Mouse (Mus musculus) neural tube, embryonic 13.5 days (tissue): ENCODE measurements around the gene Klhdc1. TPM values are rescaled to one million over a fixed set of nuclear protein-coding genes. Genes with fewer than 3 reads are reported as not detected.

Experiments used
- ATAC-seq: fragments of 200-750 bp; cut with Nextera tagmentation; 2 replicates; pipeline ENCODE4 v1.8.0; 2017; ENCODE audit warnings: low read depth, mild to moderate bottlenecking, moderate TSS enrichment, moderate library complexity
- H3K27ac ChIP-seq: fragments of 300-500 bp; sonication (generic); replicated peaks from 2 replicates; pipeline ENCODE4 v1.5.1; 2015; ENCODE audit warnings: moderate library complexity, mild to moderate bottlenecking, inconsistent platforms
- H3K27me3 ChIP-seq: fragments of 300-500 bp; sonication (generic); 2 replicates; pipeline ENCODE4 v1.6.1; 2015; ENCODE audit warnings: mild to moderate bottlenecking, inconsistent platforms
- H3K36me3 ChIP-seq: fragments of 300-500 bp; sonication (generic); 2 replicates; pipeline ENCODE4 v1.6.1; 2015; ENCODE audit warnings: mild to moderate bottlenecking, inconsistent platforms
- H3K4me1 ChIP-seq: fragments of 300-500 bp; sonication (generic); replicated peaks from 2 replicates; pipeline ENCODE4 v1.6.1; 2015; ENCODE audit warnings: inconsistent platforms
- H3K4me2 ChIP-seq: fragments of 300-500 bp; sonication (generic); 2 replicates; pipeline ENCODE4 v1.6.1; 2015; ENCODE audit warnings: inconsistent platforms, mild to moderate bottlenecking, moderate library complexity
- H3K4me3 ChIP-seq: fragments of 300-500 bp; sonication (generic); 2 replicates; pipeline ENCODE4 v1.5.1; 2015; ENCODE audit warnings: mild to moderate bottlenecking, inconsistent platforms
- H3K9ac ChIP-seq: fragments of 300-500 bp; sonication (generic); 2 replicates; pipeline ENCODE4 v1.6.1; 2015; ENCODE audit warnings: moderate library complexity, mild to moderate bottlenecking, inconsistent platforms
- H3K9me3 ChIP-seq: fragments of 300-500 bp; sonication (generic); 2 replicates; pipeline ENCODE4 v1.6.1; 2016; ENCODE audit warnings: inconsistent platforms
- WGBS: fragments of 180-500 bp; shearing (Covaris S2); methylation state at CpG from one replicate; pipeline ENCODE4 v1.1.7; 2015; 5-methylcytosine and 5-hydroxymethylcytosine counted together
- polyA plus RNA-seq: library from polyadenylated mRNA; unstranded; fragments of >200 nt; fragmentation: Nextera tagmentation; extraction: Ambion mirVana; gene quantifications from 2 replicates; pipeline ENCODE4 v1.2.1, GENCODE M21; 2015

Klhdc1 gene
- polyA plus RNA-seq = 8.4 and 9.8 TPM in 2 replicates

DNA sequence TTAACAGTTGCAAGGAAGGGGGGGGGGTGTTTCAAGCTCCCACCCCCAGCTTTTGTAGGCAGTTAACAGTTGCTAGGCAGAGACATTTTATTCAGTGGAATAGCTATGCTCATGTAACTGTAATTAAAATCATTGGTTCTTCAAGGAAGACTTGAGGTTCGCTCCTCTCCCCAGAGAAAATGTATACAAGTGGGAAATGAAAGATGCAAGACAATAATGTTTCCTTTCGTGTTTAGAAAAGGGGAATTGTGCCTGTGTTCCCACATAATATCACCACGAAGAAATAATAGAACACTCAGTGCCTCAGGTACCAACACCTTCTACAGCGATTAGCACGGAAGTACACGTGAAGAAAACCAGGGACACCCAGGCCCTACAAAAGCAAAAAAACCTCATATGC, at the start of gene Klhdc1:
Gene Klhdc1 (plus strand): TSS at position 301 of the 400 bp plus-strand sequence.
- Histone ChIP-seq H3K27me3 (no peaks in the 10 kb centered on the region), H3K4me2 (peak within 1 kb of the TSS; percentile 72), H3K9me3 (no peaks in the 10 kb centered on the region), H3K4me3 (peak within 1 kb of the TSS; percentile 69), H3K27ac (peak within 1 kb of the TSS; percentile 86), H3K9ac (peak within 1 kb of the TSS; percentile 85), H3K4me1 (peaks cover 9% of the 10 kb centered on the region), H3K36me3 (no peaks in the 10 kb centered on the region)
- no peak for ATAC-seq
- 67% methylated on average over 6 of the region's 6 CpGs for WGBS

DNA sequence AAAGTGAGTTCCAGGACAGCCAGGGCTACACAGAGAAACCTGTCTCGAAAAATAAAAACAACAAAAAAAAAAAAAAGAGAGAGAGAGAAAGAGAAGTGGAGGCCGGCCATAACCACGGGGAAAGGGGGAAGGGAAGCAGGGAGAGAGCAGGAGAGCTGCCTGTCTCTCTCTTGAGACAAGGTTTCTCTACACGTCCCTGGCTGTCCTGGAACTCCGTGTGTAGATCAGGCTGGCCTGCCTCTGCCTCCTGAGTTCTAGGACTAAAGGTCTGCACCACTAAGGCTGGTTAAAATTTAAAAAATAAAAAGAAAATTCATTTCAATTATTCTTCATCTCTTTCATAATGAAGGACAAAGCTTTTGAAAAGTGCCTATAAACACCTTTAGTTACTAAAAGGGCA, 49.6 kb upstream of the Klhdc1 start:
- H3K9me3 ChIP-seq = no peaks in the 10 kb centered on the region
- WGBS = 92% methylated on average over 5 of the region's 5 CpGs
- H3K36me3 ChIP-seq = peaks cover 29% of the 10 kb centered on the region
- H3K9ac ChIP-seq = no peak overlapping the region
- no peak overlapping the region for H3K4me3 ChIP-seq
- no peak overlapping the region for H3K27ac ChIP-seq
- H3K4me1 ChIP-seq = peaks cover 26% of the 10 kb centered on the region
- H3K27me3 ChIP-seq = no peaks in the 10 kb centered on the region
- H3K4me2 ChIP-seq = no peak overlapping the region
- ATAC-seq = no peak

DNA sequence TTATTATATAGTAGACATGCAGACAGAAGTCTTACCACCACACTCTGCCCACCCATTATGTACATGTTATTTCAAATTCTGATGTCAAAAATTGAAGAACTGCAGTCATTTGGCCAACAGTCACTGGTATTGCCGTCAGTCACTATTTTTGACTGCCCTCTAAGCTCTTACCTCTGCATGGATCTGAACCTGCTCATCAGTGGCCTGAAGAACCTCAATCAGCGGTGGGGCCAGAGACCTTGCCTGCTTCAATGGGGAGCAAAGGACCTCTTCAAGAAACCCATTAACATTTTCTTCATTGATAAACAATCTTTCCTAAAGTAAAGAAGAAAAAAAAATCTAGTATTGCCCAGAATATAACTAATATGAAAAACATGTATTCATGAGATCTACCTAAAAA, 48.3 kb upstream of the Klhdc1 start:
- Histone ChIP-seq H3K4me1 (peaks cover 18% of the 10 kb centered on the region), H3K4me3 (no peak overlapping the region), H3K9ac (no peak overlapping the region), H3K4me2 (no peak overlapping the region), H3K27ac (no peak overlapping the region), H3K27me3 (no peaks in the 10 kb centered on the region), H3K9me3 (no peaks in the 10 kb centered on the region), H3K36me3 (peaks cover 24% of the 10 kb centered on the region)
- no peak for ATAC-seq
- WGBS = 94% methylated on average over 2 of the region's 2 CpGs

DNA sequence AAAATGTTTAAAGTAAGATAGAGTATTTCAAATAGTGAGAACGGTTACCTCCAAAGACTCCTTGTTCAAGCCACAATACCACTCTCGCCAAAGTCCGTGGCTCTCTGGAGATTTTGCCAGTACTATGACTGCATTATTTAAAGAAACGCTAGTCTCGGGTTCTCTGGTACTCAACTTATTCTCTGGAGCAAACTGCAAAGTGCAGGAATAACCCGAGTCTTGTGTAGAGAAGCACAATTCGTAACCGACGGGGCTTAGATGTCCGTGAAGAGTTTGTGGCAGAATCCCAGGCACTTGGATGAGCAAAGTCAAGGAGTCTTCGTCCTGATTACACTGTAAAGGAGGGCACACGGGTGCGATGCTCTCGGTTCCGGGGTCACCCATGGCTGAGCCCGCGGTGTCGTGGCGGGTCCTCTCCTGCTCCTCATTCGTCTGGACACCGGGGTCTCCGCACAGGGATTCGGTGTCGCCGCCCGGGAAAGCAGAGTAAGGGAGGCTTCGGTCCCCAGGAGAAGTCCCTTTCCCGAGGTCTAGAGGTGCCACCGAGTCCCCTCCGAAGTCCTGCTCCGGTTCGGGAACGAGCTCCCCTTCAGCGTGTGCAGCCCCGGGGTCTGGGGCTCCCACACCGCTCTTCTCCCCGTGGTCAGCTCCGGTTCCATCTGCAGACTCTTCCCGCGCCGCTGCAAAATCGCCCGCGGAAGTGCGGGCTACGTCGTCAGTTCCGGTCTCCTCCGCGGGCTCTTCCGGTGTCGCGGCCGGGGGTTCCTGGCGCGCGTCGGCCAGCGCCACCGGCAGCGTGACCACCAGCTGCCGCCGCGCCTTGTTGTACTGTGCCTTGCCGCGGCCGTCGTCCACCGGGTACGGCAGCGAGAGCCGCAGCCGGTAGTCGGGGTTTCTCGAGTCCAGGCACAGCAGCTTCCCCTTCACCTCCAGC, 44.3 kb upstream of the Klhdc1 start, which contains the start of gene Gm49383:
Gene Gm49383 (minus strand): TSS at position 661 of the 934 bp plus-strand sequence.
- Histone ChIP-seq H3K27ac (peak within 1 kb of the TSS; percentile 94), H3K9ac (peak within 1 kb of the TSS; percentile 88), H3K27me3 (no peaks in the 10 kb centered on the region), H3K4me1 (peaks cover 33% of the 10 kb centered on the region), H3K9me3 (no peaks in the 10 kb centered on the region), H3K4me3 (peak within 1 kb of the TSS; percentile 84), H3K36me3 (peaks cover 11% of the 10 kb centered on the region), H3K4me2 (peak within 1 kb of the TSS; percentile 97)
- WGBS = under 1% methylated on average over 75 of the region's 75 CpGs
- ATAC-seq = peak; percentile 88

DNA sequence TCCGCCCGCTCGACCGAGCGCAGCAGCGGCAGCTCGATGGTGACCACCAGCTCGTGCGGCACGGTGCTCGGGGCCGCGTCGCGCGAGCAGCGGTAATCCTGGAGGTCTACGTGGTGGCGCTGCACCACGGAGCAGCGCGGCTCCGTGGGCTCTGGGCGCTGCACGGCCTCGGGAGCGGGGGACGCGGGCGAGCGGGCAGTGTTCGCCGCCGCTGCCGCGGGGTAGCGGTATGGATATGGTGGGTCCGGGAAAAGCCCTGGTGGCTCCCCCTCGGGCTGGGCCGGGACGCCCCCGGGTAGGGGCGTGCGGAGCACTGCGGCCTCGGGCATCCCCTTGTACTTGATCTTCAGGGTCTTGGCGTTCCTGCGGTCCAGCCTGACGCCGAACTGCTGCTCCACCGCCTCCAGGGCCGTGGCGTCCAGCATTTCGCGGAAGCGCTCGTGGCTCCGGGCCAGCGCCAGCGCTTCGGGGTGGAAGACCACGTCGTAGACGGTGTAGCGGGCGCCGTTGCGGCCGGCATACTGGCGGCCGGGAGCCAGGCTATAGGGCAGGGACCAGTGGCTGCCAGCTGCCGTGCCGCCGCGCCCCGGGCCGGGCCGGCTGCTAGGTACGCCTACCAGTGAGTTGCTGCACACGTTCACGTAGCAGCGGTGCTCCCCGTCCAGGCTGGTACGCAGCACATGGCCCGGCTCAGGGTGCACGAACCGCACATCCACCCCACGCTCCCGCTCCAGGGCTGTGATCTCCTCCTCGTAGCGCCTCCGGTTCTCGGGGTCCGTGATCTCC, 43.4 kb upstream of the Klhdc1 start:
- peaks cover 33% of the 10 kb centered on the region for H3K4me1 ChIP-seq
- no peaks in the 10 kb centered on the region for H3K27me3 ChIP-seq
- peaks cover 11% of the 10 kb centered on the region for H3K36me3 ChIP-seq
- peak overlapping the region; percentile 94 for H3K27ac ChIP-seq
- peak overlapping the region; percentile 88 for H3K9ac ChIP-seq
- ATAC-seq = peak; percentile 80
- WGBS = under 1% methylated on average over 93 of the region's 94 CpGs
- H3K4me3 ChIP-seq = peak overlapping the region; percentile 84
- H3K4me2 ChIP-seq = peak overlapping the region; percentile 97
- H3K9me3 ChIP-seq = no peaks in the 10 kb centered on the region

DNA sequence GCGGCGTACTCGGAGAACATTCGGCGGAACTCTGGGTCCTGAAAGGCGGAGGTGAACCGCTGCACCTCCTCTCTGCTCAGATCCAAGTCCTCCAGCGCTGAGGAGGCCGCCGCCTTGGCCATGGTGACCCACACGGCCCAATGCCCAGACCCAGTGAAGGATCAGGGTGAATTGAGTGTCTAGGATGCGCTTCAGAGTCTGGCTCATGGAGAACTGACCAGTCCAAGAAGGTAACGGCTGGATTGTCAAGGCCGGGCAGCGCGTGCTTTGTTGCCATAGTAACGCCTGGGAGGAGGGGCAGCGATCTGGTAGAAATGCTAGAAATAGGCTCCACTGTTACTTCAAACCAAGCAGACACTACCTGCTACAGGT, 42.8 kb upstream of the Klhdc1 start, which contains the start of gene Dnaaf2:
Gene Dnaaf2 (minus strand): TSS at position 266 of the 372 bp plus-strand sequence.
- H3K9ac ChIP-seq = peak within 1 kb of the TSS; percentile 88
- no peaks in the 10 kb centered on the region for H3K27me3 ChIP-seq
- no peaks in the 10 kb centered on the region for H3K9me3 ChIP-seq
- peak within 1 kb of the TSS; percentile 84 for H3K4me3 ChIP-seq
- ATAC-seq = peak; percentile 24
- WGBS = under 1% methylated on average over 18 of the region's 18 CpGs
- H3K4me1 ChIP-seq = peaks cover 33% of the 10 kb centered on the region
- H3K4me2 ChIP-seq = peak within 1 kb of the TSS; percentile 97
- peaks cover 11% of the 10 kb centered on the region for H3K36me3 ChIP-seq
- H3K27ac ChIP-seq = peak within 1 kb of the TSS; percentile 94

DNA sequence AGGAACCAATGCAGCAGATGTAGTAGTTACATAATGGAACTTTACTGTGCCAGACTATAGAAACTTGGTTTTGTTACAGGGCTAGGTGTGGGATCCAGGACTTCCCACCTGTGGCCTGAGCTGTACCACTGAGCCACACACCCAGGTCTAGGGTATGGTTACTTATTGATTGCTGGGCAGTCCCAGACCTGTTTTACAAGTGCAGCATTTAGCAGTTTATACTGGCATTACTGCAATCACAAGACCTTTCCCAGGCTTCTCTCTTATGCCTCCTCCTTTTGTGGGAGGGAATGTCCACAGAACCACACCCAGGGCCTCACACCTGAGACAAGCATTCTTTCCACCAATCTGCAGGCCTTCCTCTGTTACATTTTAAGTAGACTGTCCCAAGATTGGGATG, 42.0 kb upstream of the Klhdc1 start:
- no peak overlapping the region for H3K27ac ChIP-seq
- H3K9me3 ChIP-seq = no peaks in the 10 kb centered on the region
- H3K27me3 ChIP-seq = no peaks in the 10 kb centered on the region
- peak overlapping the region; percentile 97 for H3K4me2 ChIP-seq
- no peak for ATAC-seq
- H3K36me3 ChIP-seq = peaks cover 11% of the 10 kb centered on the region
- 0 out of 2 replicates have a peak overlapping the region, but pooled peaks have one; percentile 2 for H3K4me3 ChIP-seq
- H3K4me1 ChIP-seq = peaks cover 35% of the 10 kb centered on the region
- 0 out of 2 replicates have a peak overlapping the region, but pooled peaks have one; percentile 18 for H3K9ac ChIP-seq

DNA sequence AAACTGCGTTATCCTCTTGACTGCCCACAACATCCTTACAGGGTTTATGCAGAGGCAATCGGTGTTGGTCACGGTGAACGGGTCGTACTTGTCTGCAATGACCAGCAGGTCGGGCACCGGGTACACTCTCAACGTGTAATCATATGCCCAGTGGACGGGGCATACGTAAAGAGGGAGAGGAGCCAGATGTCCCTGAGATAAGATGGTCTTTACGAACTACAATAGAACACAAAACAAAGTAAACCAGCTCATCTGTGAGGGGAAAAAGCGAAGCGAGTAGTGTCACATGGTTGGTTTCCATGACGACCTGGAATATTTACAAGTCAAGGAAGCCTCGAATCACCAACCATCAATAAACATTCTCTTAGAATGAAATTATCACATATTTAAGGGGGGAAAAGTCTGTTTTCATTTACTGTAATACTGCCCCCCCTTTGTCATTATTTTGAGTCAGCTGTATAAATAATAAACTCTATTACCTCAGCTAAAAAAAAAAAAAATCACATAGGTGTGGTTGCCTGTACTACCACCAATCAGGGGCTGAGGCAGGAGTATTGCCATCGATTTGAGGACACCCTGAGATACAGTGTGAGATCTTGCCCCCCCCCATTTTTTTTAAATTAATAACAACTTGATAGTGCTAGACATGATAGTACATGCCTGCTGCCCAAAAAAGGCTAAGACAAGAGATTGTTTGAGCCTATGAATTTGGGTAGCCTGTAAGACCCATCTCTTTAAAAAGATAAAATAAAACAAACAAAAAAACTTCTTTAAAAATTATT, 36.7 kb upstream of the Klhdc1 start, which contains the start of gene Gm49384:
Gene Gm49384 (minus strand): TSS at position 216 of the 782 bp plus-strand sequence.
- no peak within 1 kb of the TSS for H3K9ac ChIP-seq
- peak; percentile 49; the same call in 1 of the 2 replicates for ATAC-seq
- H3K27me3 ChIP-seq = no peaks in the 10 kb centered on the region
- H3K27ac ChIP-seq = no peak within 1 kb of the TSS
- H3K36me3 ChIP-seq = peaks cover 11% of the 10 kb centered on the region
- peaks cover 9% of the 10 kb centered on the region; the same call in 1 of the 2 replicates for H3K4me1 ChIP-seq
- no peaks in the 10 kb centered on the region for H3K9me3 ChIP-seq
- 63% methylated on average over 16 of the region's 16 CpGs for WGBS
- no peak within 1 kb of the TSS for H3K4me2 ChIP-seq
- H3K4me3 ChIP-seq = no peak within 1 kb of the TSS

DNA sequence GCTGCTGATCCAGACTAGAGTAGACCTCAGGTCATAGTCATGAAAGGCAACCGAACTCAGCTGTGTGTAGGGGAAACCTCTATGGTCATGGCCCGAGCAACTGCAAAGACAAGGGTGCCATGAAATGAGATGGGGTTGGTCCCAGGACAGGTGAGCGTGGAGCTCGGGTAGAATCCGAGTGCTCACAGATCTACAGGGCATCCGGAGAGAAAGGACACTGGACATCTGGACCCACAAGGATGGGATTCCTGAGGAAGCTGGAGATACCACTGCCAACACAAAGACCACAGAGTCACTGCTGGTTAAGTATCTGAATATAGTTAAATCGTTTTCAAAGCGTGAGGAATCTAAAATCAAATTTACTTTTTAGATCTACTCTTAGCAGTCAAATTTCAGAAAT, 33.6 kb upstream of the Klhdc1 start:
- H3K9ac ChIP-seq = no peak overlapping the region
- no peak for ATAC-seq
- H3K9me3 ChIP-seq = no peaks in the 10 kb centered on the region
- no peak overlapping the region for H3K4me3 ChIP-seq
- WGBS = 94% methylated on average over 8 of the region's 8 CpGs
- H3K27me3 ChIP-seq = no peaks in the 10 kb centered on the region
- H3K36me3 ChIP-seq = no peaks in the 10 kb centered on the region; the same call in 1 of the 2 replicates
- no peak overlapping the region for H3K4me2 ChIP-seq
- H3K27ac ChIP-seq = no peak overlapping the region
- H3K4me1 ChIP-seq = 0 out of 2 replicates have a peak, but pooled peaks cover 2% of the 10 kb centered on the region

DNA sequence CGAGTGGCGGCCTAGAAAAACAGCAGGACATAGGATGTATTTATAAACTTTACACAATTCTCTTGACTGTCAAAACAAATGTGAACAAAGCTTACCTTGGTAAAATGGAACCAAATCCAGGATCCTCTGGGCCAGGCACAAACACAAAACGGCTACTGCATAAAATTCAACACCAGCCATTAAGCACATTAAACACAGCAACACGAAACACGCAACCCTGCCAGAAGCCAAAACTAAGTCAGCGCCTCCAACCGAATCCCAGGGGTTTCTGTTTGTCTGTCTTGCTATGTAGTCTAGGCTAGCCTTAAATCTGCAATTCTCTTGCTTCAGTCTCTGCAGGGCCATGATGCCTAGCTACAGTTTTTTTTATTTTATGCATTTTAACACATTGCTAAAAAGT, 33.0 kb upstream of the Klhdc1 start:
- H3K27ac ChIP-seq = no peak overlapping the region
- no peak overlapping the region for H3K9ac ChIP-seq
- no peaks in the 10 kb centered on the region for H3K27me3 ChIP-seq
- 94% methylated on average over 7 of the region's 7 CpGs for WGBS
- ATAC-seq = no peak
- H3K4me1 ChIP-seq = 0 out of 2 replicates have a peak, but pooled peaks cover 2% of the 10 kb centered on the region
- H3K4me2 ChIP-seq = no peak overlapping the region
- H3K9me3 ChIP-seq = no peaks in the 10 kb centered on the region
- no peak overlapping the region for H3K4me3 ChIP-seq
- no peaks in the 10 kb centered on the region; the same call in 1 of the 2 replicates for H3K36me3 ChIP-seq

DNA sequence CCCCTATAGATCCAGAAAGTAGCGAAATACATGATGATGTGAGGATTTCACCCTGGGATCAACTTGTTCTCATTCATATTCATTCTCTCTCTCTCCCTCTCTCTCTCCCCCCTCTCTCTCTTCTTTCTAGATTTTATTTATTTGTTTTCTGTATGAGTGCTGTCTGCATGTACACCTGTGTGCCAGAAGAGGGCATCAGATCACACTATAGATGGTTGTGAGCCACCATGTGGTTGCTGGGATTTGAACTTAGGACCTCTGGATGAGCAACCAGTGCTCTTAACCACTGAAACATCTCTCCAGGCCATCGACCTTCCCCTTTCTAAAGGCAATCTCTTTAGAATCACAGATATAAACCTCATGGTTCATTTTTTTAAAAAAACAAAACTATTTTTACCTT, 32.5 kb upstream of the Klhdc1 start:
- 88% methylated on average over 2 of the region's 2 CpGs for WGBS

More for the DNA sequence above, 32.5 kb upstream of the Klhdc1 start:
- Histone ChIP-seq H3K9ac (no peak overlapping the region), H3K9me3 (no peaks in the 10 kb centered on the region), H3K27me3 (no peaks in the 10 kb centered on the region), H3K27ac (no peak overlapping the region), H3K36me3 (no peaks in the 10 kb centered on the region; the same call in 1 of the 2 replicates), H3K4me1 (0 out of 2 replicates have a peak, but pooled peaks cover 2% of the 10 kb centered on the region), H3K4me3 (no peak overlapping the region), H3K4me2 (no peak overlapping the region)
- no peak for ATAC-seq
